Mouse (Mus musculus): ENCODE measurements at regions not wholly inside any gene's neighbourhood (a gene's known extent, or its start where the extent isn't known, plus 50 kb on each side); places are given as distances from the start of the nearest gene placed in this dataset.

- TF ChIP-seq CTCF (IDR thresholded peaks at IDR 0.05 in 2 of 3, conservative IDR thresholded peaks at IDR 0.05 in 1 of 3; ENCODE audit: control insufficient read depth in 1 of 3, insufficient read depth in 1 of 3, low read depth in 2 of 3, low read length in 3 of 3, poor library complexity in 1 of 3, severe bottlenecking in 1 of 3): no peak
- no peak for TF ChIP-seq POLR2A (IDR thresholded peaks at IDR 0.05; ENCODE audit: control insufficient read depth in 1 of 2, insufficient read depth in 1 of 2, low read depth in 1 of 2, low read length in 2 of 2, poor library complexity in 1 of 2)
- no peak for TF ChIP-seq HCFC1 (IDR thresholded peaks at IDR 0.05; ENCODE audit: low read depth, low read length)
Measured at GRCm38 (mm10) chr10:109521681-109522080, 510.9 kb upstream of the Syt1 start.

Measured in MEL (cell line).